Mouse (Mus musculus): ENCODE results near the gene Tubb4b.

GRCm38 (mm10) chr2:25176573-25176972 is 47.9 kb downstream of the Tubb4b start:
- TF ChIP-seq CTCF (IDR thresholded peaks at IDR 0.05; ENCODE audit: low read depth) (no peak), EP300 (IDR thresholded peaks at IDR 0.05; ENCODE audit: low read depth) (no peak)
